Mouse (Mus musculus): ENCODE data around the gene Ets2.
"Not testable (repeated sequence)": the region's sequence is repeated elsewhere in the genome, so short reads cannot be mapped to it uniquely, and the experiment has no call there.

The Ets2 gene

DNA sequence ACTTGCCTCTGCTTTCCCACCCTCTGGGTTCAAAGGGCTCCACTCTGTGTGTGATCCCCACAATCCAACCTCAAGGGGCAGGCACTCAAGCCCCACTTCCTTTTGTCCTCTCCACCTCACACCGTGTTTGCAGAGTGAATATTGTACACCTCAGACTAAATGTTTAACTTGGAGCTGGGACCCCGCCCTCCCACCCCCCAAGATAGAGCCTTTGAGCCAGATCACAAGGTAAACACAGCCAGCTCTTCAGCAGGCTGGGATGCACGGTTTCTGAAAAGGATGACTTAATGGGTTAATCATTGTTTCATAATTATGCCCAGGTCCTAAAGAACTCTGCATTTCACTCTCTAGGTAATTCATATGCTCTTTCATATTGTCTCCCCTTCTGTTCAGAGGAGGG, 2.2 kb upstream of the Ets2 start:
- DNase-seq (ENCODE audit: low spot score in 2 of 2) = no peak

DNA sequence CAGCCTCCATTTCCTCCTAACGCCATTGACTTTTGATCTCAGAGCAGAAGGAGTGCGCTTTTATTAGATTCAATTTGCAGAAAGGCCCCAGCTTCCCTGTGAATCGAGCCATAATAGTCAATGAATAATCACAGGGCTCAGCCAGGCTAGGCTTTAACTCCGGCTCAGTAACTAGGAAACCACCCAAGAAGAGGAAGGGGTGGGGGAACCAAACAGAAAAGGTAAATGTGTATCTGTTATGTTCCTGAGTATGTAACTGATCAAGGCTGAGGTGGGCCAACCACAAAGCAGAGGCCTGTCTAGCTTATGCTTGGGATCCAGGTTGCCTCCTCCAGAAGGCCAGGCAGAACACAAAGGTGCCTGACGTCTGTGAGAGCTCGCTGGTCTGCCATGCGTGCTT, 1.7 kb upstream of the Ets2 start:
- DNase-seq (ENCODE audit: low spot score in 2 of 2) = no peak

DNA sequence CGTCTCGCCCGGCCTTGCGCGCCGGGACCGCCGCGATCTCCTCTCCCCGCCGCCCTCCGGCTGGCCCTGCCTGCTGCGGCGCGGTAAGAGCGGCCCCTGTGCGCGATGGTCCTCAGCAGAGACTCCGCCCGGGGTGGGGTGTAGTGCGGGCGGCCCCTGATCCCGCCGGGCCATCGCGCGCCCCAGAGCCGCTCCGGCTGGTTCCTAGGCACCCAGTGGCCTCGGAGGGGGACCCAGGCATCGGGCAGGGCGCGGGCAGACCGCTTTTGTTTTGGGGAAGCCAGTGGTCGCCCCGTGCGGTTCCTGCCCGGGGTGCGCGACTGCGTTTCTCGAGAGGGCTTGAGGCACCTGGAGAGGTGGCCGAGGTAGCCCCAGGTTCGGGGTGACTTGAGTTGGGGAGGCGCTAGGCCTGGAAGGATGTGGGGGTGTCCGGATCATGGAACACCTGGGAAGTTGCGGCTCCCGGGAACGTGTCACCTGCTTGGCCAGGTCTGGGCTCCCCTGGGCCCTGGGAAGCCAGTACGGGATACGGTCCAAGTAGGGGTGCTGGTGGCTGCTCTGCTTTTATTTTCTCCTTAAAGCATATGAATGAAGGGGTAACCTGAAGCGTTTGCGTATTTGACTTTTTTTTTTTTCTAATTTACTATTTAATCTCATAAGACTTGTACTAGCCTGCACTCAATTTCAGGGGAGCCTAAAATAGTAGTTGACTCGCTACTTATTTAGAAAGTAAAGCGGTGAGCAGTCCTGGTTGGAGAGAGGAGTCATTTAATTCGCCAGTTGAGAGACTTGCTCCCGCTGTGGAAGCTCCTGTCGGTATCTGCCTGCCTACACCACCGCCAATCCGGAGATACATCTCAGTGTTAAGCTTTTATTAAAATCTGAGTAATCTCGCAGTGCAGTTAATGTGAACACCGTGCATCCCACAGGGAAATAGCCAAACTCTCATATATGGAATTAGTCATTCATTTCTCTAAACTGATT, 979 bp downstream of the Ets2 start:
- no peak for DNase-seq (ENCODE audit: low spot score in 2 of 2)

DNA sequence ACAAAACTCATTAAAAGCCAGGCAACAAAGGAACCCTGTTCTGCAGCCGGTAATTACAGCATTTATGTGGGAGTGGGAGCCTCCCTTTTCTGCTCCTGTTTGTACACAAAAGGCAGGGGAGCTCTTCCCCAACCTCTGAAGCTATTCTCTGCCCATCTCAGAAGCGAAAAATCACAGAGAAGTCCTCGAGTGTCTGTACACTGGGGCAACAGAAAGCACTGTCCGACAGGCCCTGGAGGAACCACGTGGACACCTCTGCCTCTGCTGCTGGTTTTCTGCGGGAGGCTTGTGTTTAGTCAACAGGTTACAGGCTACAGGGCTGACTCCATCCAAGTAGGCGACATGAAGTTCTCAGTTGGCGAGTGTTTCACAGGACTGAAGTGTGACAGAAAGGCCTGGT, 2.1 kb downstream of the Ets2 start:
- DNase-seq (ENCODE audit: low spot score in 2 of 2) = no peak

DNA sequence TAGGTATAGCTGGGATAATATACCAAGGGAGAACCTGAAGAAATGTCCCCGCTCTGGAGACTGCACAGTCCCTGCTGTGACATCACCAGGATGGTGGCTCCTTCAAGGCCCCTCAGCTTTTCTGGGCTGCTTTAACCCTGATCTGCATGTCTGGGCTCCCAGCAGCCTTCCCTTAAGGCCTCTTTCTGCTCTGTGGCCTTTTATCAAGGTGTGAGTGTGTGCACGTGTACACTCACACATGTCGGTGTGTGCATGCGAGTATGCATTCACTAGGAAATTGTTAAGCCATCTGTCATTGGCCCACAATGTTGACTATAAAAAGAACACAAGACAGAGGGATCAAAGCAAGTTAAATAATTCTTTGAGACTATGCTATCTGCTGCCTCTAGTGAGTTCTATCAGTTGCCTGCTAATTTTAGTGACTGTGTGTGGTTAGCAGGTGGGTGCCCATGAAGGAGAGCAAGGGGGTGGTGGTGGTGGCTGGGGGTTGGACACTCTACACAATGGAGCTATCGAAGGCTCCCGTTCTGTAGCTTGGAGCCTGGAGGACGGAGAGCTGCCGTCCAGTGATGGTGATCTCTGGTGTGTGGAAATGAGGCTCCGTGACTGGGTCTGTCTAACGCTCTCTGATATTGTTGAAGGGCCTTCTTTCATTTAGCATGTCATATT, 2.9 kb downstream of the Ets2 start:
- no peak for DNase-seq (ENCODE audit: low spot score in 2 of 2)

DNA sequence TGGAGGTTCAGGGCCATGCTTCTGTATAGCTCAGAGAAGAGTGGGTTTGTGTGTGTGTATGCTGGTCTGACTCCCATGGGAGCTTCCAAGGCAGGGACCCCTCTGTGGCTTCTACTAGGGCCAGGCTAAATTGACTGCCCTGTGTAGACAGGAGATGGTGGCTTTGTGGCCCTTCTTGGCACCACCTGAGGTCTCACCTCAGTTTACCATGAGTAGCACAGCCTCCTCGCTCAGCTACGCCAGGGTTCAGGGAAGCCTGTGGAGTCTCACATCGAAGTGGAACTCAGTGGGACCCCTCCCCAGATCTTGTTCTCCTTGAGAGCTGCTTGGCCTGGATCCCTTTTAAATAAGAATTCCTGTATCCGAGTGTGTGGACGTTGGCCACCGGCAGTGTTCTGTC, 3.9 kb downstream of the Ets2 start:
- DNase-seq (ENCODE audit: low spot score in 2 of 2) = no peak

DNA sequence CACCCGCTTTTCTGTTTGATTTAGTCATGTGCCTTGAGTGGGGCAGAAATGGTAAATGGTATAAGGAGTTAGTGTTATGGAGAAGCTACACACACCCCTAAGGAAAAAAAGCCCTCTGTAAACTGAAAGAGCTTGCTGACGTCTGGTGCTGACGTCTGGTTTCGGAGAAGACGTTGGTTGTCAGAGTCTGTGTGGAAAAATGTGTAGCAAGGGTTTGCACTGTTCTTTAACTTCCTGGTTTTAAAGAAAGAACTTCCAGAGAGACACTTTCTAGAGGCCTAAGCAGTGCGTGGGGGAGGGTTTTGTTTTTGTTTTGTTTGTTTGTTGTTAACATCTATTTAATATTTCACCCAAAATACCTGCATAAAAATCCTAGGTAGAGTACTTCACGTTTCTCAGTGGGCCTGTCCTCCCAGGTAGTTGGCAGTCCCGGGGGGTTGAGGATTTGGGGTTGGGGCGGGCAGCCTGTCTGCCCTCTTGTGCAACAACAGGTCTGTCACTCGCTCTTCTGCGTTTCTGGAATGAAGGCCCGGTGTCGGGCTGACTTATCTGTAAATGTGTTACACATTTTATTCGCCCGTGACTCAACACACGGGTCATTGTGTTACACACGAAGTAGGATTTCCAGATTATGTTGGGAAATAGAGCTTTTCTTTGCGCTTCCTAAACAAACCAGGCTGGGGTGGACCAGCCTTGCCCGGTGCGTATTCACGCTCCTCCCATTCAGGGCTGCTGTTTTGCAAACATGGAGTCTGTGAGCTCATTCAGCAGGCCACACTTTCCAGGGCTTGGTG, 6.5 kb downstream of the Ets2 start:
- DNase-seq (ENCODE audit: low spot score in 2 of 2) = no peak

DNA sequence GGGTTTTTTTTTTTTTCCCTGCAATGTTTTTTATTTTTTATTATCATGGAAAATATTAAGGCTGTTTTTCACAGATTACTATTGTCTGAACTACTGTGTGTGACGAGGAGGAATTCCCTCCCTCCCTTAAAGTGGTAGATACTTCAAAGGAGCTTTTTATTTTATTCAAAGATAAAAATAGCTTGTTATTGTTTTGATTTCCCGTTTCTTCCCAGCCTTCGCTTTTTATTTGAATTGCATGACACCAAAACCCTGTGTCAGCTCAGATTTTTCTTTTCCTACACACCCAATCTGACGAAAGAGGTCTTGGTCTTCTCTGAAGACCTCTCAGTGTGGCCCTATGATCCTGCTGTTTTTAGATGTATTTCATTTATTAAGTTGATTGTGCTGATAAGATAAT, 7.3 kb downstream of the Ets2 start:
- no peak for DNase-seq (ENCODE audit: low spot score in 2 of 2)

DNA sequence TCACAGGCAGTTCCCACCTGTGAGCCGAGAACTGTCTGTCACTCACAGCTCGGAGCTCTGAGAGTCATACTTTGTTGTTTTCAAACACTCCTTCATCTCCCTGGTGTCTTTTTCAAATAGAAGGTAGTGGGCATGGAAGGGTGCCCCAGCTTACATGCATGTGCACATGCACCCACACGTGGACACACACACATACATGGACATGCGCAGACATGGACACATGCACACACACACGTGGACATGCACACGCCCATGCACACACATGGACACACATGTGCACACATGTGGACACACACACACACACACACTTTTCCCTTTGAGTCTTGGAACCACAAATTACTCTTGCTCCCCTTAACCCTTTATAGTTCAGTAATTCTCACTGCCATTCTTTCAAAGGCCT, 8.3 kb downstream of the Ets2 start:
- no peak for DNase-seq (ENCODE audit: low spot score in 2 of 2)

DNA sequence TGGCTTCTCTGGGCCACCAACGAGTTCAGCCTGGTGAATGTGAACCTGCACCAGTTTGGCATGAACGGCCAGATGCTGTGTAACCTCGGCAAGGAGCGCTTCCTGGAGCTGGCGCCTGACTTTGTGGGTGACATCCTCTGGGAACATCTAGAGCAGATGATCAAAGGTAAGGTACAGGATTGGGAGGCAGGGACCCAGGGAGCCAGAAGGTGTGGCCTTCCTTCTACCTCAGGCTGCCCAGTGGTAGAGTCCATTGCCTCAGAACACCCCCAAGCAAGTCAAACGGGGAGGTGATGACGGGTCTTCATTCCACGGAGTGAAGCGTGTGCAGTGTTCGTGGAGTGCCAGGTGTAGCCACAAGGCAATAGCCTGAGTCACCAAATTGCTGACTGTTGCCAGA, 10.2 kb downstream of the Ets2 start:
- no peak for DNase-seq (ENCODE audit: low spot score in 2 of 2)

DNA sequence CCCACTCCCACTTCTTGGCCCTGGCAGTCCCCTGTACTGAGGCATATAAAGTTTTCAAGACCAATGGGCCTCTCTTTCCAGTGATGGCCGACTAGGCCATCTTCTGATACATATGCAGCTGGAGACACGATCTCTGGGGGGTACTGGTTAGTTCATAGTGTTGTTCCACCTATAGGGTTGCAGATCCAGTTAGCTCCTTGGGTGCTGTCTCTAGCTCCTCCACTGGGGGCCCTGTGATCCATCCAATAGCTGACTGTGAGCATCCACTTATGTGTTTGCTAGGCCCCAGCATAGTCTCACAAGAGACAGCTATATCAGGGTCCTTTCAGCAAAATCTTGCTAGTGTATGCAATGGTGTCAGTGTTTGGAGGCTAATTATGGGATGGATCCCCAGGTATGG, 11.2 kb downstream of the Ets2 start:
- not testable (repeated sequence) for DNase-seq (ENCODE audit: low spot score in 2 of 2)

DNA sequence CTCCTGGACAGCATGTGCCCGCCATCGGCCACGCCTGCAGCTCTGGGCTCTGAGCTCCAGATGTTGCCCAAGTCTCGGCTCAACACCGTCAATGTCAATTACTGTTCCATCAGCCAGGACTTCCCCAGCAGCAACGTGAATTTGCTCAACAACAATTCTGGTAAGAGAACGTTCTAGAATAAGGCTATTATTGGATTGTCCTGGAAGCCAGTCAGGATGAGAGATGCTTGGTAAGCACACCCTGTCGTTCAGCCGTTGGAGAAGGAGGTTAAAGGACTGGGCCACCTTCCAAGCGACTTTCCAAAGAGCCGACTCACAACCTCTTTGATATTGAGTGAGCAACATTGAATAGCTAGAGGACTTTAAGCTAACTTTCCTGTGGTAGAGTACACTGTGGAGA, 13.2 kb downstream of the Ets2 start:
- DNase-seq (ENCODE audit: low spot score in 2 of 2) = no peak

DNA sequence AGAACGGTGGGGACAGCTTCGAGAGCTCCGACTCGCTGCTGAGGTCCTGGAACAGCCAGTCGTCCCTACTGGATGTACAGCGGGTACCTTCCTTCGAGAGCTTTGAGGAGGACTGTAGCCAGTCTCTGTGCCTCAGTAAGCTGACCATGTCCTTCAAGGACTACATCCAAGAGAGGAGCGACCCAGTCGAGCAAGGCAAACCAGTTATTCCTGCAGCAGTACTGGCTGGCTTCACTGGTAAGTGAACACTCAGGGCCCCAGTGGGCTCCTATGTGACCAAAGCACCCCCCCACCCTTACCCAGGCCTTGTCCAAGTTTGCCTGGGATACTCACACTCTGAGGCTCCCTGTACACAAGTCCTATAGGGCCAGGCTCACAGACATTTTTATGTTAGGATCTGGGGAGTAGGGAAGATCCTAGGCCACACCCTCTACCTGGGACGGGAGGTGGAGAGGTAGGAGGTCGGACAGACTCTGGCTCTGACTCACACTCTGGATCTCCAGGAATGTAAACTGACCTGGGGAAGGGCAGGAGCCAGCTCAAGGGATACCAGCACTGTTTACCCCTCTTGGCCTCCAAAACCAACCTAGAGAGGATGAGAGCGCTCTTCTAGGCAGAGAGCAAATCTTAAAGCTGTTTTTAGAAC, 14.3 kb downstream of the Ets2 start:
- DNase-seq (ENCODE audit: low spot score in 2 of 2) = no peak

DNA sequence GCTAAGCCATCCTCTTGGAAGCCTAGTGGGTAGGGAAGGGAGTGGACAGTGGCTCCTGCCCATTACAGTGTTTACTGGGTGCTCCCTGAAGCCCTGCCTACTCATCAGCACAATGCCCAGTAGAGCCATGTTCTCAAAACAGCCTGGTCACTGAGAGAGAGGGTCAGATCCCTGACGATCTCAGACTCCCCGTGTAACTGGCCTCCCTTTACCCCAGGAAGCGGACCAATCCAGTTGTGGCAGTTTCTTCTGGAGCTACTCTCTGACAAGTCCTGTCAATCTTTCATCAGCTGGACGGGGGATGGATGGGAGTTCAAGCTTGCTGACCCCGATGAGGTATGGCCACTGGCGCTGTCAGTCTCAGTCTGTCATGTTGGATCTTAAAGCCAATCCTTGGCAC, 15.8 kb downstream of the Ets2 start:
- DNase-seq (ENCODE audit: low spot score in 2 of 2) = no peak

DNA sequence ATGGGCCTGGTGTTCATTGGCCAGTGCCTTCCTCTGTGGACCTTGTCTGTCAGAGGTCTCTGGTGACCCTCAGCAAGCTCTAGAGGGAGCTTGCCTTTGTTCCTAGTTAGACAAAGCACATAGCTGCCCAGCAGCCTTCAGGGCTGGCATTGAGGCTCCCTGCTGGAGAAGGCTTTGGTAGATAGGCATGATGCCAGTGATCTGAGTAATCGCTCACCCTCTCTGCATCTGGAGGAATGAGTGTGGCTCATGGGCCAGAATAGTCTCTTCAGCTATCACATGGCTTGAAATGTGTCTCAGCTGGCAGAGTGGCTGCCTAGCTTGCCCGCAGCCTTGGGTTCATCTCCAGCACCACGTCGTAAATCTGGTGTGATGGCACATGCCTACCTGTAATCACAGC, 16.2 kb downstream of the Ets2 start:
- DNase-seq (ENCODE audit: low spot score in 2 of 2) = no peak

DNA sequence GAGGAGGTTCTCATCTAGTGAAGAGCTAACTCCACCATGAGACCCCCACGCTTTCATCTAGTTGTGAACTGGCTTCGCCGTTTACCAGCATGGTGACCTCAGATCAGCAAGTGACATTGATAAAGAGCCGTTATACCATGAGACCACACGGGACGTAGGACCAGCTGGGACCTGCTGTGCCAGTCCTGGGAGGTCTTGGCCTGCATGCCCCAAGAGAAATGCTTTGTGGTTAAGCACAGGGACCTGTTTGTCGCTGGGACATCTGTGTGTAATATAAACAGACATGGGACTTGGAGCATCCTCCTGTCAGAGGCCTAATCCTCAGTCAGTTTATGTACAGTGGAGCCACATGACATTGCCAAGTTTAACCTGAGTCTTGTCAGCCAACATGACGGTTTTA, 18.7 kb downstream of the Ets2 start:
- no peak for DNase-seq (ENCODE audit: low spot score in 2 of 2)

DNA sequence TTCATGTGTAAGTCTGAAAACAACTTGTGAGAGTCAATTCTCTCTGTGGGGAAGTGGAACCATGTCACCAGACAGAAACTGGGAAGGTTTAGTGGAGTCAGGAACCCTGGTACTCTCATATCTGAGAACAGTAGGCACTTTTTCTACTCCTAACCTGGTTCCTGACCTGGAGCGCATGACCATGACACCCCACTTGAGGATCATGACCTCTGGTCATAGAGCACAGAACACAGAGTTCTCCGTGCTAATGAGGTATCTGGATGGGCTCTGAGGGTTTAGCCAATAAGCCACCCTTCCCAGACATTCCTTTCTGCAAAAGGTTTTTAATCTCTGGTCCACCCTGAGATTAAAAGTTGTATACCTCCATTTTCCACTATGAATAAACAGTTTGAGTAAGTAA, 22.4 kb downstream of the Ets2 start:
- DNase-seq (ENCODE audit: low spot score in 2 of 2) = no peak

DNA sequence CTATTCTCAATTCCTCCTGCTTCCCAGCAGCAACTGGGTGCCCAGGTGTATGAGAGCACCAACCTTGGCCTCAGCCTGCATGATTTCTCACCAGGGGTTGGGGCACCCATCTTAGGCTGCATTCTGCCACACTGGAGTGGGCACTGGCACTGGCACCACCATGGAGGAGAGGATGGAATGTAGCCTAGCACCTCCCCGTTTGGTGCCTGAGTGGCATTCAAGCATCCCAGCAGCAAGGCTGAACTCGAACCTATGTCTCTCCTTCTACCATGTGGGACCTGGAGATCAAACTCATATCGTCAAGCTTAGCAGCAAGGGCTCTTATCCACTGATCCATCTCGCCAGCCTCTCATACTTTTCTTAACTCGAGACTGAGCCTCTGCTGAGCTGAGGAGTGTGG, 22.9 kb downstream of the Ets2 start:
- no peak for DNase-seq (ENCODE audit: low spot score in 2 of 2)

DNA sequence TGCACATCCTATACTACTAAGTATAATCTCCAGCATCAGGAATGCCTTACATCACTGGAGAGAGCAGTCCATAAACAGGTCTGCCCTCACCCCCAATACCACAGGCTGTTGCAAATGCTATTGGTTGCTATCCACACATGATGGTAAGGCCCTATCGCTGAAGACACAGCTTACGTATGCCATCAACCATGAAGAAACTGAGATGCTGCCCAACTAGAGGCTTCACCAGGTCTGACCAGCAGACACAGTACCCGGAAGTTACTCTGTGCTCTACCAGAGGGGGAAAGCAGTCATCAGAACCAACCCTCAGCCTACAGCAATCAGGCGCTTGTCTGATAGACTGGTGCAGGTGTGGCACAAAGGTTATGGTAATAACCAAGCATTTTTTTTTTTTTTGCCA, 24.9 kb downstream of the Ets2 start:
- DNase-seq (ENCODE audit: low spot score in 2 of 2) = no peak

DNA sequence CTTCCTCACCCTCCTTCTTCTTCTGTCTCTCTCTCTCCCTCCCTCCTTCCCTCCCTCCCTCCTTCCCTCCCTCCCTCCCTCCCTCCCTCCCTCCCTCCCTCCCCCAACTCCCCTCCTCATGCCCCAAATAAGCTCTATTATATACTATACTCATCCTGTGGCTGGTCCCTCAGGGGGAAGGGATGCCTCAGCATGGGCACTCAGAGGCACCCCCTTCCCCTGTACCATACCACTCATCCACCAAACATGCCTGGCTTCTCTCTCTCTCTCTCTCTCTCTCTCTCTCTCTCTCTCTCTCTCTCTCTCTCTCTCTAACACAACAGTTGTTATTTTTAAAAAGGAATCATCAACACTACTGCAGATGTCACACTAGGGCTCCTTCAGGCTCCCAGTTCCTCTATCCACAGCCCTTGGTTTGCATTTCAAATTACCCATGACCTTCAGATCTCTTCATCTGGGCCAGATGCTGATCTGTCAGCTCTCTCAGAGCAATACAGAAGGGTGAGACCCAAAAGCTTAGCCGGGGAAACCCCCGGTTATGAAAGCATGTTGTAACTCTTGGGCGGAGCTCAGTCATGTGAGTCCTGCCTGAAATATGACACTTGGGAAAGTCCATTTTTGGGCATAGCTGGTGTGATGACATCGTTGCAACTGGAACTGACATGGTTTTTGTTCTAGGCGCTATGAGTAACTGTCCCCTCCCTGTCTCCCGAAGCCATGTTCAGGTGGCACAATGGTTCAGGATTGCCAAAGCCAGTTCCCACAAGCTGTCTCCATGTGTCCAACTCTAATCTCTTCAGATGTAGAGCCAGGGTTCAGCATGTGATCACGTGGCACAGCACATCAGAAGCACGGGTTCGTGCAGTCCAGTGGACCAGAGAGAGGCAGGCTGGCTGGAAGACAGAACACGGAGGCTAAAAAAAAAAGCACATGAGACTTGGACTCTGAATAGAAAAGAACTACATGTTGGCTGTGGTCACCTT, 26.9 kb downstream of the Ets2 start:
- peak; percentile 31 to 53 for DNase-seq (ENCODE audit: low spot score in 2 of 2)

DNA sequence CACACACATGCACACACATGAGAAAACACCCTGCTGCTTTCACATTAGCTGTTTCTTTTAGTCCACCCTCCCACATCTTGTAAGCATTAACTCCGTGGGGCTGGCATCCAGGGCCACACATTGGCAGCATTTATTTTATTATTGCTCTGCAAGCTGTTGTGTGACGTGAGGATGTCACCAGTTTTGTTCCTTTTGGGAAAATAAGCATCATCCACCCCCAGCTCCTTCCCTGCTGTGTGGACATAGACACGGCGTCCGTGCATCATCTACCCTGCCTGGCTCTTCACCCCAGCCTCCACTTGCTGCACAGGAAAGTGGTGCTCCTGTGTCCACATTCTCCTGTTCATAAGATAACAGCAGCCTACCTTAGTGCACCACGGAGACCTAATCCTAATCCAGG, 27.9 kb downstream of the Ets2 start:
- DNase-seq (ENCODE audit: low spot score in 2 of 2) = no peak
